Mouse (Mus musculus) intestine, embryonic 15.5 days (tissue): Measurements from ENCODE around the gene Ptpn18. TPM values are rescaled to one million over a fixed set of nuclear protein-coding genes. Genes with fewer than 3 reads are reported as not detected.
A peak's percentile ranks its signal among the peaks of the same experiment; 100 is the strongest.
"Not testable (repeated sequence)": the region's sequence is repeated elsewhere in the genome, so short reads cannot be mapped to it uniquely, and the experiment has no call there.

Experiments used
- ATAC-seq: fragments of 200-750 bp; cut with Nextera tagmentation; 2 replicates; pipeline ENCODE4 v1.8.0; 2017; ENCODE audit warnings: moderate TSS enrichment, moderate library complexity
- H3K27ac ChIP-seq: fragments of 300-500 bp; sonication (generic); 2 replicates; pipeline ENCODE4 v1.5.1; 2015; ENCODE audit warnings: mild to moderate bottlenecking, inconsistent platforms
- H3K27me3 ChIP-seq: fragments of 300-500 bp; sonication (generic); replicated peaks from 2 replicates; pipeline ENCODE4 v1.6.1; 2015; ENCODE audit warnings: inconsistent platforms
- H3K36me3 ChIP-seq: fragments of 300-500 bp; sonication (generic); 2 replicates; pipeline ENCODE4 v1.6.1; 2015; ENCODE audit warnings: inconsistent platforms
- H3K4me1 ChIP-seq: fragments of 300-500 bp; sonication (generic); replicated peaks from 2 replicates; pipeline ENCODE4 v1.6.1; 2015; ENCODE audit warnings: inconsistent platforms
- H3K4me2 ChIP-seq: fragments of 300-500 bp; sonication (generic); replicated peaks from 2 replicates; pipeline ENCODE4 v1.6.1; 2015; ENCODE audit warnings: mild to moderate bottlenecking, inconsistent platforms
- H3K4me3 ChIP-seq: fragments of 300-500 bp; sonication (generic); replicated peaks from 2 replicates; pipeline ENCODE4 v1.5.1; 2015; ENCODE audit warnings: inconsistent platforms
- H3K9ac ChIP-seq: fragments of 300-500 bp; sonication (generic); 2 replicates; pipeline ENCODE4 v1.6.1; 2015; ENCODE audit warnings: inconsistent platforms
- H3K9me3 ChIP-seq: fragments of 300-500 bp; sonication (generic); 2 replicates; pipeline ENCODE4 v1.6.1; 2016; ENCODE audit warnings: inconsistent platforms
- WGBS: fragments of 180-500 bp; shearing (Covaris S2); methylation state at CpG from one replicate; pipeline ENCODE4 v1.1.7; 2015; 5-methylcytosine and 5-hydroxymethylcytosine counted together
- polyA plus RNA-seq: library from polyadenylated mRNA; unstranded; fragments of >200 nt; fragmentation: Nextera tagmentation; extraction: Ambion mirVana; gene quantifications from 2 replicates; pipeline ENCODE4 v1.2.1, GENCODE M21; 2015

Ptpn18 gene
- polyA plus RNA-seq, 1 experiment from 2014 or later = 22.9 TPM

DNA sequence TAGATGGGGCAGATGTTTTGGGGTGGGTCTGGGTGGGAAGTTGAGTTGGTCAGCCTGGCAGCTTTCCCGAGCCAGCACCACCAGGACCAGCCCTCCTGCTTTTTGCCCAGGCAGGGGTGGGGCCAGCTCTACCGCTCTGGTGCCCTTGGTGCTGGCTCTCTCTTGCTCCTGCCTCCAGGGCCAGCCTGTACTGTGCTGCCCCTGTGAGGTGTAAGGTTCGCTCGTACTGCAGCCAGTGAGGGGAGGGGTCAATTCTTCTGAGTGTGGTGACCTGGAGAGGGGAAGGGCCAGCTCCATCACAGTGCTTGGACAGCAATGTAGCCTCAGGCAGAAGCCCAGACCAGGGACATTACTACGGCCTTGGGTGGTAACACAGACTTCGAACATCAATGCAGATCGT, 45.7 kb downstream of the Ptpn18 start:
- Histone ChIP-seq H3K36me3 (no peaks in the 10 kb centered on the region), H3K27ac (no peak overlapping the region), H3K4me2 (no peak overlapping the region), H3K4me3 (no peak overlapping the region), H3K9me3 (no peaks in the 10 kb centered on the region), H3K4me1 (no peaks in the 10 kb centered on the region), H3K27me3 (no peaks in the 10 kb centered on the region), H3K9ac (no peak overlapping the region)
- no peak for ATAC-seq
- 58% methylated on average over 7 of the region's 7 CpGs for WGBS

GRCm38 (mm10) chr1:34505970-34506551, 46.5 kb downstream of the Ptpn18 start:
- Histone ChIP-seq H3K27ac (no peak overlapping the region), H3K9ac (no peak overlapping the region), H3K4me2 (no peak overlapping the region), H3K4me1 (no peaks in the 10 kb centered on the region), H3K9me3 (no peaks in the 10 kb centered on the region), H3K36me3 (no peaks in the 10 kb centered on the region), H3K27me3 (no peaks in the 10 kb centered on the region), H3K4me3 (no peak overlapping the region)
- 76% methylated on average over 4 of the region's 4 CpGs for WGBS
- no peak for ATAC-seq

- Histone ChIP-seq H3K4me3 (no peak overlapping the region), H3K27ac (no peak overlapping the region), H3K9ac (no peak overlapping the region), H3K4me1 (no peaks in the 10 kb centered on the region), H3K27me3 (no peaks in the 10 kb centered on the region), H3K4me2 (no peak overlapping the region), H3K9me3 (no peaks in the 10 kb centered on the region), H3K36me3 (no peaks in the 10 kb centered on the region)
- 87% methylated on average over 3 of the region's 3 CpGs for WGBS
- no peak for ATAC-seq
These were observed 48.4 kb downstream of the Ptpn18 start for GRCm38 (mm10) chr1:34507986-34508385.

GRCm38 (mm10) chr1:34510575-34510981, 51.0 kb downstream of the Ptpn18 start:
- no peaks in the 10 kb centered on the region for H3K9me3 ChIP-seq
- H3K4me2 ChIP-seq = peak overlapping the region; percentile 17; the same call in 1 of the 2 replicates
- H3K9ac ChIP-seq = no peak overlapping the region
- ATAC-seq = no peak
- H3K36me3 ChIP-seq = no peaks in the 10 kb centered on the region
- no peak overlapping the region for H3K27ac ChIP-seq
- H3K27me3 ChIP-seq = no peaks in the 10 kb centered on the region
- H3K4me1 ChIP-seq = no peaks in the 10 kb centered on the region
- H3K4me3 ChIP-seq = no peak overlapping the region
- WGBS = 5% methylated on average over 7 of the region's 7 CpGs

- no peaks in the 10 kb centered on the region for H3K9me3 ChIP-seq
- no peaks in the 10 kb centered on the region for H3K36me3 ChIP-seq
- no peak overlapping the region for H3K9ac ChIP-seq
- no peaks in the 10 kb centered on the region for H3K27me3 ChIP-seq
- H3K4me1 ChIP-seq = no peaks in the 10 kb centered on the region
- no peak overlapping the region for H3K4me2 ChIP-seq
- no peak overlapping the region for H3K4me3 ChIP-seq
- WGBS = 7% methylated on average over 3 of the region's 3 CpGs
- no peak overlapping the region for H3K27ac ChIP-seq
- ATAC-seq = no peak
These were observed 51.5 kb downstream of the Ptpn18 start for GRCm38 (mm10) chr1:34511027-34511426.

DNA sequence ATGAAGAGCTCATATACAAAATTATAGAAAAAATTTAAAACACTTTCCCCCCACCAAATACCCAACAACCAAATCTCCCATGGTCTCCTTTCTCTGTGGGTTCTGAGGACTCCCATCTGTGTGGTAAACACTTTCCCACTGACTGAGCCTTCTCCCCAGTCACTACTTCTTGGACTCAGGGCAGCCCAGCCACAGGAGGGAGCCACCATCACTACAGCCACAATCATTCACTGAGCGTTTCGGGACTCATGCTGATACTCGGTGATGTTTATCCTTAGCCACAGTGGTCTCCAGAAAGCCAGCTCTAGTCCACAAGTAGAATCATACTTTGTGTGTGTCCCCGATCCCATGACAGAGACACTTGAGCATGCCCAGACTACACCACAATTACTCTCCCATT, 53.5 kb downstream of the Ptpn18 start:
- 84% methylated on average over 4 of the region's 4 CpGs for WGBS
- no peaks in the 10 kb centered on the region for H3K36me3 ChIP-seq
- H3K27me3 ChIP-seq = no peaks in the 10 kb centered on the region
- no peak overlapping the region for H3K4me3 ChIP-seq
- H3K4me2 ChIP-seq = no peak overlapping the region
- no peak for ATAC-seq
- no peaks in the 10 kb centered on the region for H3K4me1 ChIP-seq
- no peaks in the 10 kb centered on the region for H3K9me3 ChIP-seq
- no peak overlapping the region for H3K27ac ChIP-seq
- no peak overlapping the region for H3K9ac ChIP-seq

DNA sequence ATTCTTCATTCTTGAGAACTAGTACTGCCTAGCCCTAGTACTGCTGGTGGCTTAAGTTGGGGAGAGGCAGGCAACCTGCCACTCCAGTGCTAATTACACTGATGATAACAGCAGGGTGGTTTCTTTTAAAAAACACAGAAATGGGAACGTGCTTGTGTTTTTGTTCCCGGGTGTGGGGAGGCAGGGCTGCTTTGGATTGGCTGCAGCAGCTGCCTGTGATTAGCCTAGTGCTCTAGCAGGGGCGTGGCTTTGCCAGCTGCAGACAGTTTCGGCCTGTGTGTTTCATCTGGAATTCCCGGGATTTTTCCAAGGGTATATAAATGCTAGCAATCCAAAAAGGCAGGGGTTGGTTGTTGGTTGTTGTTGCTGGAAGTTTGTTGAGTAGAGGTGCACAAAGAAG, 57.0 kb downstream of the Ptpn18 start:
- Histone ChIP-seq H3K4me1 (no peaks in the 10 kb centered on the region), H3K4me3 (no peak overlapping the region), H3K9me3 (no peaks in the 10 kb centered on the region), H3K4me2 (no peak overlapping the region), H3K36me3 (no peaks in the 10 kb centered on the region), H3K9ac (no peak overlapping the region), H3K27me3 (no peaks in the 10 kb centered on the region), H3K27ac (no peak overlapping the region)
- no peak for ATAC-seq
- 24% methylated on average over 5 of the region's 5 CpGs for WGBS

DNA sequence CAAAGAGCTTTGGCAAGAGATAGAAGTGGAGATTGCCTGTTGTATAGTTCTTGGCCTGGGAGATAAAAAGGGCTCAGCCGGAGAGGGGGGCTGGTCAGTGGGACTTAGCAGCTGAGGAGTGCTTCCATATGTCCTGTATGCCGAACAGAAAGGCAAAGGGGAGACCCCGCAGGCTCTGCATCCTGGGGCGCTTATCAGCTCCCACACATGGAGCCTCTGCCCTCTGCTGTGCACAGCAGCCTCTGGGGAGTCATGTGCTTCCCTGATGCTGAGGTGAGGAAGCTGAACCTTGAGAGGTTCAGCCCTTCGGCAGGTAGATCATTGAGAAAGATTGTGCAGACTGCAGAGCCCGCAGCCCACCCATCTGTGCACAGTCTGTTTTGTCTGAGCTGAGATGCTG, 57.7 kb downstream of the Ptpn18 start:
- not testable (repeated sequence) for H3K27ac ChIP-seq, H3K4me1 ChIP-seq, ATAC-seq, H3K27me3 ChIP-seq, H3K4me3 ChIP-seq, H3K9me3 ChIP-seq, H3K9ac ChIP-seq, H3K36me3 ChIP-seq, H3K4me2 ChIP-seq
- 36% methylated on average over 6 of the region's 6 CpGs for WGBS

GRCm38 (mm10) chr1:34517797-34518196, 58.2 kb downstream of the Ptpn18 start:
- H3K27me3 ChIP-seq, H3K4me3 ChIP-seq, ATAC-seq, H3K27ac ChIP-seq, H3K4me1 ChIP-seq, H3K9ac ChIP-seq, H3K36me3 ChIP-seq, H3K9me3 ChIP-seq, H3K4me2 ChIP-seq: not testable (repeated sequence)
- 22% methylated on average over 1 of the region's 1 CpGs for WGBS

GRCm38 (mm10) chr1:34518259-34518658, 58.7 kb downstream of the Ptpn18 start:
- no peak overlapping the region for H3K9ac ChIP-seq
- H3K27me3 ChIP-seq = no peaks in the 10 kb centered on the region
- WGBS = 81% methylated on average over 1 of the region's 1 CpGs
- H3K4me2 ChIP-seq = no peak overlapping the region
- H3K4me1 ChIP-seq = no peaks in the 10 kb centered on the region
- no peaks in the 10 kb centered on the region for H3K36me3 ChIP-seq
- H3K4me3 ChIP-seq = no peak overlapping the region
- no peaks in the 10 kb centered on the region for H3K9me3 ChIP-seq
- ATAC-seq = no peak
- H3K27ac ChIP-seq = no peak overlapping the region

- Histone ChIP-seq H3K9me3 (no peaks in the 10 kb centered on the region), H3K9ac (no peak overlapping the region), H3K27ac (no peak overlapping the region), H3K4me3 (no peak overlapping the region), H3K27me3 (no peaks in the 10 kb centered on the region), H3K36me3 (no peaks in the 10 kb centered on the region), H3K4me2 (no peak overlapping the region), H3K4me1 (no peaks in the 10 kb centered on the region)
- whole genome bisulfite sequencing = 74% methylated on average over 6 of the region's 6 CpGs
- no peak for ATAC-seq
These were observed 62.8 kb downstream of the Ptpn18 start for GRCm38 (mm10) chr1:34522205-34522849.

- ATAC-seq = no peak
- no peaks in the 10 kb centered on the region for H3K4me1 ChIP-seq
These were observed 63.3 kb downstream of the Ptpn18 start for GRCm38 (mm10) chr1:34522850-34523244.

GRCm38 (mm10) chr1:34523647-34524046, 64.1 kb downstream of the Ptpn18 start:
- 81% methylated on average over 3 of the region's 3 CpGs for WGBS

More at GRCm38 (mm10) chr1:34522850-34523244, 63.3 kb downstream of the Ptpn18 start:
- no peak overlapping the region for H3K4me3 ChIP-seq
- H3K9ac ChIP-seq = no peak overlapping the region
- no peak overlapping the region for H3K4me2 ChIP-seq
- WGBS = 69% methylated on average over 3 of the region's 3 CpGs
- no peaks in the 10 kb centered on the region for H3K9me3 ChIP-seq
- H3K36me3 ChIP-seq = no peaks in the 10 kb centered on the region
- no peak overlapping the region for H3K27ac ChIP-seq
- no peaks in the 10 kb centered on the region for H3K27me3 ChIP-seq

More at GRCm38 (mm10) chr1:34523647-34524046, 64.1 kb downstream of the Ptpn18 start:
- Histone ChIP-seq H3K9ac (no peak overlapping the region), H3K4me3 (no peak overlapping the region), H3K9me3 (no peaks in the 10 kb centered on the region), H3K27ac (no peak overlapping the region), H3K4me1 (no peaks in the 10 kb centered on the region), H3K36me3 (no peaks in the 10 kb centered on the region), H3K27me3 (no peaks in the 10 kb centered on the region), H3K4me2 (no peak overlapping the region)
- ATAC-seq = no peak
